Mouse (Mus musculus) layer of hippocampus, adult 2 months (tissue): ENCODE measurements around the gene Dync1i2. TPM values are rescaled to one million over a fixed set of nuclear protein-coding genes. Genes with fewer than 3 reads are reported as not detected.
A peak's percentile ranks its signal among the peaks of the same experiment; 100 is the strongest.

Experiments
- DNase-seq, 2 experiments: peaks; one replicate each; pipeline ENCODE4 v3.0.0; 2022; ENCODE audit warnings: low spot score in 2 of 2
- H3K27ac ChIP-seq: fragments of 200-600 bp; 2 replicates; pipeline ENCODE4 v1.8.1; 2022
- H3K4me3 ChIP-seq: fragments of 200-600 bp; 2 replicates; pipeline ENCODE4 v1.8.1; 2022; ENCODE audit warnings: mild to moderate bottlenecking
- CTCF ChIP-seq: fragments of 200-600 bp; conservative IDR thresholded peaks from 2 replicates; pipeline ENCODE4 v1.8.1; 2022; ENCODE audit warnings: antibody characterized with exemption, mild to moderate bottlenecking, moderate library complexity
- total RNA-seq, 2 experiments: library from RNA; stranded (reverse); gene quantifications; 2 replicates each; pipeline ENCODE4 v1.2.3; 2021

The Dync1i2 gene
- total RNA-seq, 2 experiments from 2014 or later = 135 to 142 TPM

DNA sequence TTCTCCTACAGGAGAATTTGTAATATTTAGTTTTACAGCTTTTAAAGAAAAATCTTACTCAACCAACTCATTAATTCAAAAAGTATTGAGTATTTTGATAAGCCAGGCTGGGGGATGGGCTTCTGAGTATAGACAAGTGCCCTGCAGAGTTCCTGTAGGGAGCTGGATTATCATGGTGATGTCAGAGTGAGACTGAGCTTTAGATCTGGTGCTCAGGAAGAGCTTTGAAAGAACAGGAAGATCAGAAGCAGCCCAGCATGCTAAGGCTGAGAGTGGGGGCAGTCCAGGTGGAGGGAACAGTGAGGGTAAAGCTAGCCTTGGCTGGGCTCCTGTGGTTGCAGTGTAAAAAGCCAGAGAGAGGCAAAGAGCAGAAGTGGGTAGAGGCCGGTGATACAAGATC lies 9.5 kb downstream of the Dync1i2 start:
- Histone ChIP-seq H3K27ac (no peak overlapping the region), H3K4me3 (no peak overlapping the region)
- TF ChIP-seq CTCF = no peak
- no peak for DNase-seq

DNA sequence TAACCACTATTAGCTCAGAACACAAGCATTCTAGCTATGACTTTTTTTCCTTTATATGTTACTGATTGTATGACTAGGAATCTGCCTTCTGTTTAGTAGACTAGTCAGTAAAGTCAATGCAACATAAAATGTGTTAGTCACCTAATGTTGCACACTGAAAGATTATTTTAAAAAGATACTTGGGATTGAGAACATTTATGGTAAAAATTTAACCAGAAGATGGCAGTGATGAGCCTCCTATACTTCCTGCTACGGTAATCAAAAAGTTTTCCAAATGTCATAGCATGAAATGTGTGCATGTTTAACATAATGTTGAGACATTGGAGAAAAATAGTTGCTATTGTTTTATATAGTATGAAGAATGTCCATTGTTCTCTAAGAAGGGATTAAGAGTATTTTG lies 15.9 kb downstream of the Dync1i2 start:
- Histone ChIP-seq H3K4me3 (no peak overlapping the region), H3K27ac (peak overlapping the region; percentile 25; the same call in 1 of the 2 replicates)
- TF ChIP-seq CTCF = peak; percentile 80
- no peak for DNase-seq

- H3K27ac ChIP-seq = no peak overlapping the region
- TF ChIP-seq CTCF = no peak
- no peak overlapping the region for H3K4me3 ChIP-seq
- no peak for DNase-seq
These were observed 18.1 kb downstream of the Dync1i2 start for GRCm38 (mm10) chr2:71229603-71230002.

DNA sequence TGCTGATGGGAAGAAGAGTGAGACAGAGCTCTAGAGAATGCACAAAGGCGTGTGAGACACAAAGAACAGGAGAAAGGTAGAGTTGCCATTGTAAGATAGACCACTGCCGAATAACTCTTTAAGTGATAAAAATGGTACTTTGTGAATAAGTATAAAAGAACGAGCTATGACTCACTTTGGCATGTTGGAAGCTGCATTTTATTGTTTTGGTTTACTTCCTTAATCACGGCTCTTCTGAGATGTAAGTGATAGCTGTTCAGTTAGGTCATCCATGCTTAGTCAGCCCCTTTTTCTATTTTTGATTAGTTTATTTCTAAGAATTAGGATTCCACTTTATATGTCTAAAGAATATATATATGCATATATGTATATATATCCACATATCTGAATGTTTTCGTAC lies 20.4 kb downstream of the Dync1i2 start:
- no peak for DNase-seq
- Histone ChIP-seq H3K27ac (no peak overlapping the region), H3K4me3 (no peak overlapping the region)
- TF ChIP-seq CTCF = no peak

DNA sequence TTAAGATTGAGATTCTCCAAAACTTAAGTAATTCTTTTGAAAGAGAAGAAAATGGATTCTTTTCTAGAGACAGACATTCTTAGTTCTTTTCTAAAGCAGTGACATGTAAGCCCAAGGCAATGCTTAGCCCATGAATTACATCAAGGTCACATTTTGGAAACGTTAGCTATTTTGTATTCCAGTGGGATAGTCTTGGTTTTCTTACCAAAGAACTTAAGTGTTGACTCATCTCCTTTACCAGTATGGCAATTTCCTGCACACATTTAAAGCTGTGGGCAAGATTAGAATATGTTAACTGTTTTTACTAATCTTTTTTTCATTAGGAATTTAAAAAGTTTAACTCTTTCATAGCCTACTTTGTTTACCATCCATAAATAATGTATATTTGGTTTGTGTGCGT lies 21.5 kb downstream of the Dync1i2 start:
- DNase-seq = no peak
- Histone ChIP-seq H3K4me3 (no peak overlapping the region), H3K27ac (no peak overlapping the region)
- no peak for TF ChIP-seq CTCF

DNA sequence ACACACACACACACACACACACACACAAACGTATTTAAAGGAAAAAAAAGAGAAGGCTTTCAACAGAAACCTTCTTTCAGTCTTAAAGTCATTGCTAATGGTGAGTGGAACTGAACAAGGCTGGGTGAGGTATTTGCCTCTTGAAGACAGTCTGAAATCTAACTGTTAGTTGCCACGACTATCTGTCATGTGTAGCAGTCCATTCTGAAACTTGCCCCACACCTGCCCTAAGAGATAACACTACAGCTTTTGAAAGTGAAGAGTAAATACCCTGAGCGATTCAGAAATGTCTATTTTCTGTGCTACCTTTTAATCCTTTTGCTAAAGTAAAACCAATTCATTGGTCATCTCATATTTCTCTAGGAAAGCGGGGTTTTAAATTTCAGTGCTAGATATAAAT lies 23.9 kb downstream of the Dync1i2 start:
- TF ChIP-seq CTCF = no peak

GRCm38 (mm10) chr2:71236009-71236408 lies 24.5 kb downstream of the Dync1i2 start:
- DNase-seq = no peak
- Histone ChIP-seq H3K27ac (no peak overlapping the region), H3K4me3 (no peak overlapping the region)
- TF ChIP-seq CTCF = no peak

More for the DNA sequence above, 23.9 kb downstream of the Dync1i2 start:
- DNase-seq = no peak
- H3K27ac ChIP-seq = no peak overlapping the region
- no peak overlapping the region for H3K4me3 ChIP-seq

DNA sequence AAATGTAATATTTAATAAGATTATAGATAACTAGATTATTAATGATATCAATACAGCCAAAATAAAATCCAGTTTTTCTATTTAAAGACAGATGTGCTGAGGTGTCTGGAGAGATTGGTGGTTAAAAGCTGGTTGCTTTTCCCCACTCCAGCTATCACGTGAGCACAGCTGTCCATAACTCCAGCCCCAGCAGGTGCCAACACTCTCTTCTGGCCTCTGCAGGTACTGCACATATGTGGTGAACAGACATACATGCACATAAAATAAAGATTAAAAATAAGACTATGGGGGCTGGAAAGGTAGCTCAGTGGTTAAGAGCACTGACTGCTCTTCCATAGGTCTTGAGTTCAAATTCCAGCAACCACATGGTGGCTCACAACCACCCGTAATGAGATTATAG lies 30.0 kb downstream of the Dync1i2 start:
- Histone ChIP-seq H3K27ac (no peak overlapping the region), H3K4me3 (no peak overlapping the region)
- TF ChIP-seq CTCF = no peak
- no peak for DNase-seq

- no peak overlapping the region for H3K4me3 ChIP-seq
- no peak overlapping the region for H3K27ac ChIP-seq
- no peak for DNase-seq
- peak; percentile 38 for TF ChIP-seq CTCF
These were observed 30.7 kb downstream of the Dync1i2 start for GRCm38 (mm10) chr2:71242180-71242579.

- no peak for DNase-seq
- no peak overlapping the region for H3K4me3 ChIP-seq
- H3K27ac ChIP-seq = no peak overlapping the region
- no peak for TF ChIP-seq CTCF
These were observed 31.7 kb downstream of the Dync1i2 start for GRCm38 (mm10) chr2:71243058-71243672.

DNA sequence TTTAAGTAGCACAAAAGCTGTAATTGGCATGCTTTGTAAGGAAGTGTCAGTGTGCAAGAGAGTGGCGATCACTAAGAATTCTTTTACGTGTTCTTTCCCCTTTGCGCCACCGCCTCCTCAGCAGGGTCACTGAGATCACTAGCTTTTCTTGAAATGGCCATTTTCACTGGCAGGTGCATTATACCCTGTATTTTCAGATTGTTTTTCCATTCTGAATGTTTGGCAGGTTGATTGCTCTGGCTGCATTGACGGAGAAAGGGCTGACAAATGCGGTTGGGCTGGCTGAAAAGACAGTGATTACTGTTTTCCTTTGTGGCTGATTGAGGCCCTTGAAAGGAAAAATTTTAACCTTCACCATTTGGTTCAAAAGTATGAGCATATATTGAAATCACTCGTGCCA lies 33.3 kb downstream of the Dync1i2 start:
- peak overlapping the region; percentile 32 for H3K27ac ChIP-seq
- TF ChIP-seq CTCF = no peak
- H3K4me3 ChIP-seq = no peak overlapping the region
- no peak for DNase-seq

DNA sequence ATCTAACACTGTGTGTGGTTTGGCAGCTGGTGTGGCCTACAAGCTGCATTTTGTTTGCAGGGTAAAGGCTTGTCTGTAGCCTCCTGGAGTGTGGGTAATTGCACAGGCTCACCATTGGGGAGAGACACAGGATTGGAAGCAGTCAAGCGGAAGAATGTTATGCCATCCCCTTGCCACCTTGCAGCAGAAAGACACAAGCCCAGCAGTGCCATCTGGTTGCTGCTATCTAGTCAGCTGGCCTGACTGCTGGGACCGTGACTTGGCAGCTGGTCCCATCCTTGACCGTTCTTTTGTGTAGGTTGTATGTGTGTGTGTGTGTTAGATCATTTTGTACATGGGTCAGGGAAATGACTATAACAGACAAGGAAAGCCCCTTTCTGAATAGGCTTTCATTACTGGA lies 33.9 kb downstream of the Dync1i2 start:
- peak; percentile 35 to 44 for DNase-seq
- TF ChIP-seq CTCF = peak; percentile 62
- Histone ChIP-seq H3K4me3 (no peak overlapping the region), H3K27ac (peak overlapping the region; percentile 32)

GRCm38 (mm10) chr2:71246096-71246495 lies 34.6 kb downstream of the Dync1i2 start:
- peak overlapping the region; percentile 32; the same call in 1 of the 2 replicates for H3K27ac ChIP-seq
- TF ChIP-seq CTCF = no peak
- DNase-seq = no peak
- no peak overlapping the region for H3K4me3 ChIP-seq

- no peak for DNase-seq
- no peak for TF ChIP-seq CTCF
- Histone ChIP-seq H3K27ac (no peak overlapping the region), H3K4me3 (no peak overlapping the region)
These were observed 36.6 kb downstream of the Dync1i2 start for GRCm38 (mm10) chr2:71248071-71248470.
